ENCODE assay signal across 9 mouse cellular contexts in genomic region chr11:7213161-7213500, GRCm38 (mm10). TPM values are rescaled to one million over a fixed set of nuclear protein-coding genes. Genes with fewer than 3 reads are reported as not detected.
A peak's percentile ranks its signal among the peaks of the same experiment; 100 is the strongest.
DNase-seq lines count a peak whose midpoint lies in the region; ATAC-seq and TF ChIP-seq lines count a peak whose summit lies in the region.
"Had no signal": no experiment of that assay in that cellular context is flagged by ENCODE, and none has a peak within 500 bp of the region (broad histone marks: within the 10 kb centered on the region; RNA-seq: fewer than 3 reads in every experiment).

No protein-coding gene starts in this region.

- peaks cover 8% of the 10 kb centered on the region; the same call in 1 of the 2 replicates for H3K27me3 ChIP-seq in kidney, postnatal 0 days (ENCODE audit: insufficient read depth, low read length)
- H3K27me3 ChIP-seq in embryonic facial prominence, embryonic 14.5 days (replicated peaks; ENCODE audit: control insufficient read depth, insufficient read depth, low read length) = no peaks in the 10 kb centered on the region; the same call in 1 of the 2 replicates
- no peaks in the 10 kb centered on the region for H3K27me3 ChIP-seq in hindbrain, postnatal 0 days (ENCODE audit: insufficient read depth, low read length)
- H3K27me3 ChIP-seq in midbrain, embryonic 16.5 days (ENCODE audit: control insufficient read depth, insufficient read depth, low read depth, low read length) = peaks cover 9% of the 10 kb centered on the region

- TF ChIP-seq CTCF in kidney, postnatal 0 days (IDR thresholded peaks at IDR 0.05; ENCODE audit: low read depth) = no peak
- TF ChIP-seq CTCF in hindbrain, postnatal 0 days (IDR thresholded peaks at IDR 0.05; ENCODE audit: low read depth) = no peak

- H3K4me3 ChIP-seq in kidney, postnatal 0 days (replicated peaks; ENCODE audit: low read depth, low read length) = peak overlapping the region; percentile 62
- H3K4me3 ChIP-seq in embryonic facial prominence, embryonic 14.5 days (ENCODE audit: low read depth, low read length) = peak overlapping the region; percentile 66
- H3K4me3 ChIP-seq in hindbrain, postnatal 0 days (ENCODE audit: low read length) = peak overlapping the region; percentile 62
- H3K4me3 ChIP-seq in midbrain, embryonic 16.5 days (ENCODE audit: low read depth, low read length) = peak overlapping the region; percentile 71

- H3K27ac ChIP-seq in kidney, postnatal 0 days = peak overlapping the region; percentile 66; the same call in 1 of the 2 replicates
- peak overlapping the region; percentile 79 for H3K27ac ChIP-seq in embryonic facial prominence, embryonic 14.5 days (replicated peaks; ENCODE audit: low read depth, low read length)
- H3K27ac ChIP-seq in hindbrain, postnatal 0 days = peak overlapping the region; percentile 88
- H3K27ac ChIP-seq in midbrain, embryonic 16.5 days (ENCODE audit: low read length) = peak overlapping the region; percentile 84

- no peak; the same call in 1 of the 2 replicates for ATAC-seq in kidney, postnatal 0 days (replicated peaks; ENCODE audit: low FRiP score, low read depth)
- no peak for ATAC-seq in embryonic facial prominence, embryonic 14.5 days (ENCODE audit: low read depth)
- no peak for ATAC-seq in hindbrain, postnatal 0 days
- ATAC-seq in midbrain, embryonic 16.5 days = no peak

- WGBS in kidney, postnatal 0 days = 2% methylated on average over 19 of the region's 19 CpGs
- WGBS in embryonic facial prominence, embryonic 14.5 days = 5% methylated on average over 8 of the region's 19 CpGs
- WGBS in hindbrain, postnatal 0 days = 3% methylated on average over 19 of the region's 19 CpGs
- 2% methylated on average over 19 of the region's 19 CpGs for WGBS in midbrain, embryonic 16.5 days

- 0 out of 2 replicates have a peak, but pooled peaks cover 9% of the 10 kb centered on the region for H3K4me1 ChIP-seq in kidney, postnatal 0 days (replicated peaks; ENCODE audit: insufficient read depth, low read length)
- H3K4me1 ChIP-seq in embryonic facial prominence, embryonic 14.5 days (ENCODE audit: control insufficient read depth, insufficient read depth, low read length) = peaks cover 7% of the 10 kb centered on the region; the same call in 1 of the 2 replicates
- 0 out of 2 replicates have a peak, but pooled peaks cover 4% of the 10 kb centered on the region for H3K4me1 ChIP-seq in hindbrain, postnatal 0 days (ENCODE audit: insufficient read depth, low read length)
- peaks cover 21% of the 10 kb centered on the region for H3K4me1 ChIP-seq in midbrain, embryonic 16.5 days (ENCODE audit: control insufficient read depth, insufficient read depth, low read length)

- H3K9me3 ChIP-seq in kidney, postnatal 0 days (replicated peaks; ENCODE audit: low read length) = no peaks in the 10 kb centered on the region
- H3K9me3 ChIP-seq in embryonic facial prominence, embryonic 14.5 days (ENCODE audit: control insufficient read depth, low read length) = no peaks in the 10 kb centered on the region
- H3K9me3 ChIP-seq in hindbrain, postnatal 0 days (ENCODE audit: low read length) = no peaks in the 10 kb centered on the region
- no peaks in the 10 kb centered on the region for H3K9me3 ChIP-seq in midbrain, embryonic 16.5 days (replicated peaks; ENCODE audit: control insufficient read depth, low read length, poor library complexity, severe bottlenecking)

- peak overlapping the region; percentile 85 for H3K4me2 ChIP-seq in kidney, postnatal 0 days (ENCODE audit: low read length)
- H3K4me2 ChIP-seq in embryonic facial prominence, embryonic 14.5 days (ENCODE audit: low read depth, low read length) = peak overlapping the region; percentile 73
- peak overlapping the region; percentile 76 for H3K4me2 ChIP-seq in hindbrain, postnatal 0 days (ENCODE audit: low read depth, low read length)
- H3K4me2 ChIP-seq in midbrain, embryonic 16.5 days (ENCODE audit: low read length) = peak overlapping the region; percentile 90

- H3K36me3 ChIP-seq in kidney, postnatal 0 days (ENCODE audit: insufficient read depth, low read length) = peaks cover 10% of the 10 kb centered on the region; the same call in 1 of the 2 replicates
- H3K36me3 ChIP-seq in embryonic facial prominence, embryonic 14.5 days (ENCODE audit: control insufficient read depth, insufficient read depth, low read length) = peaks cover 19% of the 10 kb centered on the region
- H3K36me3 ChIP-seq in hindbrain, postnatal 0 days (ENCODE audit: insufficient read depth, low read length) = peaks cover 7% of the 10 kb centered on the region; the same call in 1 of the 2 replicates
- no peaks in the 10 kb centered on the region for H3K36me3 ChIP-seq in midbrain, embryonic 16.5 days (ENCODE audit: control insufficient read depth, insufficient read depth, low read length)

- DNase-seq in kidney, postnatal 0 days (ENCODE audit: low spot score) = no peak
- no peak for DNase-seq in kidney, adult 11 months
- DNase-seq in embryonic facial prominence, embryonic 14.5 days (ENCODE audit: low spot score) = no peak
- DNase-seq in hindbrain, postnatal 0 days (ENCODE audit: low spot score) = no peak
- no peak for DNase-seq in adrenal gland, postnatal 25 days
- DNase-seq in layer of hippocampus, postnatal 36 days = no peak
- DNase-seq in Muller cell, postnatal 12 days (ENCODE audit: inconsistent ontology term) = no peak

- peak overlapping the region; percentile 62 for H3K9ac ChIP-seq in kidney, postnatal 0 days (ENCODE audit: low read depth, low read length)
- peak overlapping the region; percentile 73 for H3K9ac ChIP-seq in embryonic facial prominence, embryonic 14.5 days (ENCODE audit: low read depth, low read length)
- peak overlapping the region; percentile 66; the same call in 1 of the 2 replicates for H3K9ac ChIP-seq in hindbrain, postnatal 0 days (replicated peaks; ENCODE audit: low read length)
- H3K9ac ChIP-seq in midbrain, embryonic 16.5 days (ENCODE audit: low read depth, low read length) = peak overlapping the region; percentile 89

RNA-seq across cellular contexts. Expression of gene Igfbp3, which starts 0.6 kb away (rescaled TPM):
- 217 and 221 TPM in 2 replicates for polyA plus RNA-seq in kidney, postnatal 0 days (2015; fragmentation: Nextera tagmentation; extraction: Ambion mirVana)
- 258 and 266 TPM in 2 replicates for polyA plus RNA-seq in embryonic facial prominence, embryonic 14.5 days (2014; fragmentation: Nextera tagmentation; extraction: Ambion mirVana)
- total RNA-seq in hindbrain, postnatal 0 days (2014; rRNA removed) = 35.7 and 47.2 TPM in 2 replicates
- polyA plus RNA-seq in hindbrain, postnatal 0 days (2015; fragmentation: Nextera tagmentation; extraction: Ambion mirVana) = 24.6 and 25.3 TPM in 2 replicates
- polyA plus RNA-seq in midbrain, embryonic 16.5 days (2015; fragmentation: Nextera tagmentation; extraction: Ambion mirVana) = 13.7 and 15.6 TPM in 2 replicates
- 40.3 and 43.5 TPM in 2 replicates for total RNA-seq in adrenal gland, postnatal 25 days (2021)
- total RNA-seq in layer of hippocampus, postnatal 36 days (2021) = 10 to 100 TPM; 11.9 to 15.4 TPM
- total RNA-seq: megakaryocyte-erythroid progenitor cell, adult 5-6 weeks had no signal

RNA-seq across cellular contexts. Expression of gene Igfbp1, which starts 15.5 kb away (rescaled TPM):
- 11.8 and 15.3 TPM in 2 replicates for polyA plus RNA-seq in kidney, postnatal 0 days (2015; fragmentation: Nextera tagmentation; extraction: Ambion mirVana)
- 0.40 and 0.52 TPM in 2 replicates for polyA plus RNA-seq in embryonic facial prominence, embryonic 14.5 days (2014; fragmentation: Nextera tagmentation; extraction: Ambion mirVana)
- not detected in 2 replicates for total RNA-seq in hindbrain, postnatal 0 days (2014; rRNA removed)
- 0.19 TPM in 1 of 2 replicates, not detected in the other for polyA plus RNA-seq in hindbrain, postnatal 0 days (2015; fragmentation: Nextera tagmentation; extraction: Ambion mirVana)
- 0.11 and 0.27 TPM in 2 replicates for polyA plus RNA-seq in midbrain, embryonic 16.5 days (2015; fragmentation: Nextera tagmentation; extraction: Ambion mirVana)
- total RNA-seq in adrenal gland, postnatal 25 days (2021) = 1.00 TPM in 1 of 2 replicates, not detected in the other
- under 1 TPM in 1 of 2 experiments, not detected in 1; 0.22 TPM for total RNA-seq in layer of hippocampus, postnatal 36 days (2021)
- total RNA-seq: megakaryocyte-erythroid progenitor cell, adult 5-6 weeks had no signal

RNA-seq across cellular contexts. Expression of gene Gm11985, which starts 24.8 kb away (rescaled TPM):
- not detected in 2 replicates for polyA plus RNA-seq in kidney, postnatal 0 days (2015; fragmentation: Nextera tagmentation; extraction: Ambion mirVana)
- not detected in 2 replicates for polyA plus RNA-seq in embryonic facial prominence, embryonic 14.5 days (2014; fragmentation: Nextera tagmentation; extraction: Ambion mirVana)
- not detected in 2 replicates for total RNA-seq in hindbrain, postnatal 0 days (2014; rRNA removed)
- not detected in 2 replicates for polyA plus RNA-seq in hindbrain, postnatal 0 days (2015; fragmentation: Nextera tagmentation; extraction: Ambion mirVana)
- polyA plus RNA-seq in midbrain, embryonic 16.5 days (2015; fragmentation: Nextera tagmentation; extraction: Ambion mirVana) = not detected in 2 replicates
- total RNA-seq in adrenal gland, postnatal 25 days (2021) = not detected in 2 replicates
- not detected for total RNA-seq in layer of hippocampus, postnatal 36 days (2021)
- total RNA-seq: megakaryocyte-erythroid progenitor cell, adult 5-6 weeks had no signal
